Comparison of ENCODE assay signal across 8 mouse cellular contexts in the genomic region with DNA sequence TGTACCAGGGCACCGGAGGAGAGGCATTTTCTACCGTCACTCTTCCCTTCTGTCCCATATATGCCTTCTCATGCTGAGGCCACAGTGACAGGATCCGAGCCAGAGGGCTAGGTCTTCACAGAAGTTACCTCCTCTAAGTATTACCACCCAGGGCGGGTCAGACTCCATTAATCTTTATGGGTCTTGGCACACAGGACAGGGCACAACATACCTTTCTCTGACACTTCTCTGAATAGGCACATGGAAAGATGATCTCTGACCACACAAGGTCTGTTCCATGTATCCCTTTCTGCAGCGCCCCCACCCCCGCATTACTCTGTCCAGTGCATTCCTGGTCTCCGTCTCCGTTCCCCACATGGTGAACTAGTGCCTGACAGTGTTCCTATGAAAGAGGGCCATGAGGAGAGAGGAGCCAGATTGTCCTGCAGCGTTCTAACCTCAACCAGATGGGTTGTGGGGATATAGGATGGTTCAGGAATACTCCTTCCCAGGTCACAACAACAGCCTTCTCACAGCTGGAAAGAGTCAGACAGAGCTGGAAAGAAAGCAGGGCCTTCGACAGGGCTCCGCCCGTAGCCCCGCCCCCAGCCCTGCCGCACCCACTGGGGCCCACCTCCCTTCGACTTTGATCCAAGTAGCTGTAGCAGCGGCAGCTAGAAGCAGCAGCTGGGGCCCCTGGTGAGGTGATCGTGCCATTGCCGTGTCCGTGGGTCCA. TPM values are rescaled to one million over a fixed set of nuclear protein-coding genes. Genes with fewer than 3 reads are reported as not detected.
DNase-seq lines count a peak whose midpoint lies in the region; ATAC-seq lines count a peak whose summit lies in the region.

TSS of gene Mst1r (plus strand) at position 622 of the 715 bp plus-strand sequence.

- intact Hi-C loops in heart, postnatal 14 days (cut with DNase I), result loop anchor here (2.0 to 10.0 kb wide), 2 partner anchors 44 to 388 kb away; partner anchors contain the start of genes Amt, Nicn1 and Traip

- H3K9ac ChIP-seq in forebrain, embryonic 12.5 days, result peak within 1 kb of the TSS; percentile 8; the same call in 1 of the 2 replicates

- H3K27ac ChIP-seq in forebrain, embryonic 12.5 days, result no peak within 1 kb of the TSS
- H3K27ac ChIP-seq in midbrain, embryonic 10.5 days (replicated peaks), result peak within 1 kb of the TSS; percentile 77

- peaks cover 47% of the 10 kb centered on the region for H3K27me3 ChIP-seq in forebrain, embryonic 12.5 days
- H3K27me3 ChIP-seq in midbrain, embryonic 10.5 days (ENCODE audit: low read depth, poor library complexity, severe bottlenecking), result peaks cover 58% of the 10 kb centered on the region

- no peaks in the 10 kb centered on the region for H3K36me3 ChIP-seq in forebrain, embryonic 12.5 days (replicated peaks)
- no peaks in the 10 kb centered on the region for H3K36me3 ChIP-seq in midbrain, embryonic 10.5 days

- 21% methylated on average over 19 of the region's 19 CpGs for WGBS in forebrain, embryonic 12.5 days
- 22% methylated on average over 19 of the region's 19 CpGs for WGBS in midbrain, embryonic 10.5 days

- no peaks in the 10 kb centered on the region for H3K9me3 ChIP-seq in forebrain, embryonic 12.5 days
- no peaks in the 10 kb centered on the region for H3K9me3 ChIP-seq in midbrain, embryonic 10.5 days (replicated peaks)

- peak within 1 kb of the TSS; percentile 53 for H3K4me2 ChIP-seq in forebrain, embryonic 12.5 days

- H3K4me1 ChIP-seq in forebrain, embryonic 12.5 days, result peaks cover 34% of the 10 kb centered on the region
- peaks cover 42% of the 10 kb centered on the region for H3K4me1 ChIP-seq in midbrain, embryonic 10.5 days

- DNase-seq in cerebellum, adult 9-11 months, result peak; percentile 32
- no peak for DNase-seq in cerebellum, adult 8-10 months
- peak; percentile 85 to 86 for DNase-seq in heart, postnatal 14 days
- peak; percentile 88 to 92 for DNase-seq in kidney, postnatal 4 days
- DNase-seq in midbrain, embryonic 10.5 days (ENCODE audit: low spot score), result peak; percentile 67
- peak; percentile 75 for DNase-seq in testis, postnatal 14 days (ENCODE audit: low spot score)
- no peak for DNase-seq in cerebellum, adult 11 months

- peak within 1 kb of the TSS; percentile 22 for H3K4me3 ChIP-seq in forebrain, embryonic 12.5 days (replicated peaks)
- peak within 1 kb of the TSS; percentile 51 for H3K4me3 ChIP-seq in midbrain, embryonic 10.5 days

- peak; percentile 47; the same call in 1 of the 2 replicates for ATAC-seq in forebrain, embryonic 12.5 days (ENCODE audit: low FRiP score)

RNA-seq across cellular contexts. Expression of gene Mst1r, which starts in this region (rescaled TPM):
- polyA plus RNA-seq in forebrain, embryonic 12.5 days (2016; fragmentation: Nextera tagmentation; extraction: Ambion mirVana), result 1.3 and 1.8 TPM in 2 replicates
- total RNA-seq in heart, postnatal 14 days (2021), result 1 to 10 TPM; 2.8 to 3.0 TPM
- 0.78 and 0.79 TPM in 2 replicates for polyA plus RNA-seq in midbrain, embryonic 10.5 days (2016; fragmentation: Nextera tagmentation; extraction: Ambion mirVana)

Comparison
In these comparisons a context has a peak if more than half of its experiments do, and no peak if none do; other contexts are left out.
1. DNase-seq: peak in cerebellum, adult 9-11 months (single experiment), heart, postnatal 14 days (2 of 2), kidney, postnatal 4 days (2 of 2) and testis, postnatal 14 days (single experiment); none in cerebellum, adult 8-10 months (single experiment) and cerebellum, adult 11 months (single experiment).
2. Peak in DNase-seq, H3K4me3 ChIP-seq and H3K27ac ChIP-seq in midbrain, embryonic 10.5 days; RNA of the gene not detected or under 1 TPM.